Mouse (Mus musculus) lung, postnatal 0 days (tissue): ENCODE measurements at regions not wholly inside any gene's neighbourhood (a gene's known extent, or its start where the extent isn't known, plus 50 kb on each side); places are given as distances from the start of the nearest gene placed in this dataset.

Experiments used
- CTCF ChIP-seq: IDR thresholded peaks from 2 replicates; pipeline ENCODE4 v1.5.1; 2016; ENCODE audit warnings: antibody characterized with exemption, mild to moderate bottlenecking
- EP300 ChIP-seq: IDR thresholded peaks from 2 replicates; pipeline ENCODE4 v1.6.1; 2016; ENCODE audit warnings: antibody characterized with exemption, mild to moderate bottlenecking, control low read depth

DNA sequence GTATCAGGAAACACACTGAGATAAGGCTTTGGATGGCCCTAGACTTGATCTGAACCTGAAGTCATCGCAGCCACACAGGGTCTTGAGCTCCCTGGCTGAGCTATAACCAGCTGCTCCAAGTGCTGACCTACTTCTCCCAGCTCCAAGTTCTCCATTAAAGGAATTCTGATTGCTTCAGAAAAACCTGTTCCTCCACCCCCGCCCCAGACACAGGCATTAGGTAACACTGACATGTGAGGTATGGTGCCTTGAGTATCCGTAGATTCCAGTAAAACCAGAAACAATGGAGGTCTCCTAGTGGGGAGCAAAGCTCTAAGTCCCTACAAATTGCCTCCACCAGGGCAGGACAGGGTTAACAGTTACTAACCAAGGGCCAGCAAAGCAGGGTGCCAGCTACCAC, 129.4 kb upstream of the Topaz1 start:
- TF ChIP-seq CTCF = no peak
- peak; percentile 63 for TF ChIP-seq EP300
